Comparison of ENCODE assay signal across 16 mouse cellular contexts in genomic region chr13:107960549-107960948, GRCm38 (mm10).
"Had no signal": no experiment of that assay in that cellular context is flagged by ENCODE, and none has a peak within 500 bp of the region (broad histone marks: within the 10 kb centered on the region; RNA-seq: fewer than 3 reads in every experiment).

No protein-coding gene starts in this region.

- H3K9me3 ChIP-seq: liver, embryonic 13.5 days had no signal

- DNase-seq: kidney, postnatal 36 days; layer of hippocampus, postnatal 36 days; liver, embryonic 13.5 days; lung, adult 2 months; lung, postnatal 14 days; lung, postnatal 4 days; midbrain, embryonic 14.5 days; right cerebral cortex, adult 18-20 months; right cerebral cortex, postnatal 14 days; right cerebral cortex, postnatal 4 days; thymus, adult 2 months; thymus, postnatal 14 days; thymus, postnatal 4 days had no signal

- H3K4me3 ChIP-seq: left cerebral cortex, adult 2 months; liver, embryonic 13.5 days had no signal

- H3K27ac ChIP-seq: kidney, postnatal 0 days; left cerebral cortex, adult 2 months; liver, embryonic 13.5 days; stomach, postnatal 0 days had no signal

- H3K36me3 ChIP-seq: liver, embryonic 13.5 days had no signal

- H3K27me3 ChIP-seq: liver, embryonic 13.5 days had no signal
